In the genomic region with DNA sequence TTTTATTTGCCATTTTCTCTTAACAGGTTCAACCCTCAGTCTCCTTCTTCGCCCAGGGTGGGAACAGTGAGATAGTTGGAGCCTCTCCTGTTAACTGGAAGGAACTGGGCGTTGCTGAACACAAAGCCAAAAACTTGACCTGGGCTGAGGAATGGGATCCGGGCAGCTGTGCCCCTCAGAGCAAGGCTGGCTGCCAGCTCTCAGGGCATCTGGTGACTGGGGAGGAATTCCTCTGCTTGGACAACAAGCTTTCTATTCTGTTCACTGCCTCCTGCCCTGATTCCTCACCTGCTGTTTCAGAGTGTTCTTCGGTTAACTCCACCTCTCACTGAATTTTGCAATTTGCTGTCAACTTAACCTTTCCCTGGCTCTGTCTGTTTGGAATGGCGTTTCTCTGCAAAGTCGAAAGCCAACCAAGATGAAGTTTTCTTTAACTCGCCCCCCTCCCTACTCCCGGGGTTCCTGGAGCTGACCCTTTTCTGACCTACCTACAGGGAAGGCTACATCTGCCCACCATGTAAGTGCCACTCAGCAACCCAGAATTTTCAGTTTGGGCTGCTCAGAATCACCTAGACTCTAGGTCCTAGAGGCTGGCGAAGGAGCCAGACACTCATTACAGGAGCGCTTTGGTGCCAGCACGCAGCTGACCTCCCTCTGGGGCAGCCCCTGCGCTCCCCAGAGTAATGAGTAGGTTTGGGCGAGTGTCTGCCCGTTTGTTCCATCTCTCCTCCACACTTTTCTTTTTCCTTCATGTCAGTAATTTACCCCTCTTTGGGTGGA, we compare ENCODE assay signal across 8 mouse cellular contexts. TPM values are rescaled to one million over a fixed set of nuclear protein-coding genes. Genes with fewer than 3 reads are reported as not detected.
DNase-seq lines count a peak whose midpoint lies in the region; ATAC-seq and TF ChIP-seq lines count a peak whose summit lies in the region.

No protein-coding gene starts in this region.

- no peak for TF ChIP-seq EP300 in MEL (IDR thresholded peaks at IDR 0.05; ENCODE audit: low read depth in 1 of 2, low read length in 2 of 2)

- peaks cover 45% of the 10 kb centered on the region for H3K27me3 ChIP-seq in forebrain, embryonic 16.5 days (replicated peaks; ENCODE audit: control insufficient read depth, insufficient read depth, low read length)
- peaks cover 77% of the 10 kb centered on the region for H3K27me3 ChIP-seq in forebrain, embryonic 13.5 days
- peaks cover 5 to 14% of the 10 kb centered on the region in 2 experiments; a peak in 3 of 4 replicates for H3K27me3 ChIP-seq in MEL (ENCODE audit: control insufficient read depth in 1 of 2, insufficient read depth in 2 of 2, low read length in 2 of 2)
- H3K27me3 ChIP-seq in kidney, embryonic 15.5 days, result peaks cover 67% of the 10 kb centered on the region
- H3K27me3 ChIP-seq in lung, embryonic 16.5 days (ENCODE audit: control insufficient read depth, insufficient read depth, low read depth, low read length), result peaks cover 18% of the 10 kb centered on the region

- H3K9me3 ChIP-seq in forebrain, embryonic 16.5 days (ENCODE audit: control insufficient read depth, low read length), result no peaks in the 10 kb centered on the region
- no peaks in the 10 kb centered on the region for H3K9me3 ChIP-seq in forebrain, embryonic 13.5 days (replicated peaks)
- H3K9me3 ChIP-seq in MEL (replicated peaks; ENCODE audit: insufficient read depth, low read length), result no peaks in the 10 kb centered on the region
- H3K9me3 ChIP-seq in kidney, embryonic 15.5 days (replicated peaks), result no peaks in the 10 kb centered on the region
- no peaks in the 10 kb centered on the region for H3K9me3 ChIP-seq in lung, embryonic 16.5 days (ENCODE audit: control insufficient read depth, low read length)

- no peak for TF ChIP-seq CTCF in MEL (IDR thresholded peaks at IDR 0.05 in 2 of 3, conservative IDR thresholded peaks at IDR 0.05 in 1 of 3; ENCODE audit: control insufficient read depth in 1 of 3, insufficient read depth in 1 of 3, low read depth in 2 of 3, low read length in 3 of 3, poor library complexity in 1 of 3, severe bottlenecking in 1 of 3)

- 15% methylated on average over 14 of the region's 14 CpGs for WGBS in forebrain, embryonic 16.5 days
- 19% methylated on average over 14 of the region's 14 CpGs for WGBS in forebrain, embryonic 13.5 days
- WGBS in kidney, embryonic 15.5 days, result 15% methylated on average over 14 of the region's 14 CpGs
- 10% methylated on average over 14 of the region's 14 CpGs for WGBS in lung, embryonic 16.5 days

- no peak overlapping the region for H3K4me3 ChIP-seq in forebrain, embryonic 16.5 days (replicated peaks; ENCODE audit: low read length)
- no peak overlapping the region for H3K4me3 ChIP-seq in forebrain, embryonic 13.5 days
- peak overlapping the region; percentile 40 to 53 for H3K4me3 ChIP-seq in MEL (ENCODE audit: control insufficient read depth in 1 of 2, insufficient read depth in 1 of 2, low read depth in 2 of 2, low read length in 2 of 2)
- H3K4me3 ChIP-seq in kidney, embryonic 15.5 days (replicated peaks), result peak overlapping the region; percentile 23
- H3K4me3 ChIP-seq in lung, embryonic 16.5 days (ENCODE audit: low read length), result peak overlapping the region; percentile 9; the same call in 1 of the 2 replicates

- no peak for ATAC-seq in forebrain, embryonic 16.5 days
- ATAC-seq in forebrain, embryonic 13.5 days, result no peak
- ATAC-seq in kidney, embryonic 15.5 days (replicated peaks; ENCODE audit: low FRiP score), result no peak
- no peak for ATAC-seq in lung, embryonic 16.5 days (ENCODE audit: low read depth)

- H3K36me3 ChIP-seq in forebrain, embryonic 16.5 days (ENCODE audit: control insufficient read depth, insufficient read depth), result no peaks in the 10 kb centered on the region
- no peaks in the 10 kb centered on the region for H3K36me3 ChIP-seq in forebrain, embryonic 13.5 days (ENCODE audit: poor library complexity, severe bottlenecking)
- peaks cover 0 to 17% of the 10 kb centered on the region in 2 experiments; a peak in 2 of 4 replicates for H3K36me3 ChIP-seq in MEL (ENCODE audit: control insufficient read depth in 1 of 2, insufficient read depth in 2 of 2, low read length in 2 of 2)
- H3K36me3 ChIP-seq in kidney, embryonic 15.5 days, result no peaks in the 10 kb centered on the region
- H3K36me3 ChIP-seq in lung, embryonic 16.5 days (ENCODE audit: control insufficient read depth, insufficient read depth, low read length), result 0 out of 2 replicates have a peak, but pooled peaks cover 2% of the 10 kb centered on the region

- no peak for TF ChIP-seq POLR2A in MEL (IDR thresholded peaks at IDR 0.05; ENCODE audit: control insufficient read depth in 1 of 2, insufficient read depth in 1 of 2, low read depth in 1 of 2, low read length in 2 of 2, poor library complexity in 1 of 2)

- no peak for TF ChIP-seq RAD21 in MEL (IDR thresholded peaks at IDR 0.05; ENCODE audit: low read depth, low read length)

- peak overlapping the region; percentile 6; the same call in 1 of the 2 replicates for H3K4me2 ChIP-seq in forebrain, embryonic 16.5 days (ENCODE audit: low read length)
- H3K4me2 ChIP-seq in forebrain, embryonic 13.5 days, result no peak overlapping the region
- H3K4me2 ChIP-seq in kidney, embryonic 15.5 days, result peak overlapping the region; percentile 49
- peak overlapping the region; percentile 36 for H3K4me2 ChIP-seq in lung, embryonic 16.5 days (ENCODE audit: low read depth, low read length)

- no peak overlapping the region for H3K27ac ChIP-seq in forebrain, embryonic 16.5 days (ENCODE audit: low read length)
- no peak overlapping the region for H3K27ac ChIP-seq in forebrain, embryonic 13.5 days
- peak overlapping the region; percentile 72 for H3K27ac ChIP-seq in MEL (ENCODE audit: control insufficient read depth, low read depth, low read length)
- peak overlapping the region; percentile 66 for H3K27ac ChIP-seq in kidney, embryonic 15.5 days
- peak overlapping the region; percentile 41 for H3K27ac ChIP-seq in lung, embryonic 16.5 days (ENCODE audit: low read length)

- peak; percentile 20 for DNase-seq in MEL (ENCODE audit: low read depth, low spot score)
- no peak for DNase-seq in layer of hippocampus, adult 11-12 months (ENCODE audit: low spot score)
- DNase-seq in thymus, postnatal 36 days, result no peak
- DNase-seq in thymus, postnatal 4 days, result no peak

- H3K9ac ChIP-seq in forebrain, embryonic 16.5 days (replicated peaks; ENCODE audit: low read depth, low read length), result no peak overlapping the region
- H3K9ac ChIP-seq in forebrain, embryonic 13.5 days, result no peak overlapping the region
- H3K9ac ChIP-seq in MEL (ENCODE audit: control insufficient read depth, low read depth, low read length, poor library complexity, severe bottlenecking), result peak overlapping the region; percentile 64
- H3K9ac ChIP-seq in kidney, embryonic 15.5 days, result no peak overlapping the region
- peak overlapping the region; percentile 28; the same call in 1 of the 2 replicates for H3K9ac ChIP-seq in lung, embryonic 16.5 days (ENCODE audit: low read length)

- H3K79me2 ChIP-seq in MEL (ENCODE audit: control insufficient read depth, insufficient read depth, low read length, poor library complexity), result no peaks in the 10 kb centered on the region

- H3K4me1 ChIP-seq in forebrain, embryonic 16.5 days (replicated peaks; ENCODE audit: control insufficient read depth, insufficient read depth, low read length), result no peaks in the 10 kb centered on the region
- H3K4me1 ChIP-seq in forebrain, embryonic 13.5 days, result 0 out of 2 replicates have a peak, but pooled peaks cover 3% of the 10 kb centered on the region
- H3K4me1 ChIP-seq in MEL (ENCODE audit: control insufficient read depth in 1 of 2, insufficient read depth in 2 of 2, low read length in 2 of 2), result peaks cover 2 to 23% of the 10 kb centered on the region in 2 experiments
- H3K4me1 ChIP-seq in kidney, embryonic 15.5 days, result peaks cover 42% of the 10 kb centered on the region
- H3K4me1 ChIP-seq in lung, embryonic 16.5 days (replicated peaks; ENCODE audit: control insufficient read depth, insufficient read depth, low read length), result peaks cover 8% of the 10 kb centered on the region; the same call in 1 of the 2 replicates

RNA-seq across cellular contexts. Expression of gene Mpzl2, which starts 0.7 kb away (rescaled TPM):
- polyA plus RNA-seq in forebrain, embryonic 16.5 days (2015; fragmentation: Nextera tagmentation; extraction: Ambion mirVana), result 0.38 and 0.96 TPM in 2 replicates
- polyA plus RNA-seq in forebrain, embryonic 13.5 days (2015; fragmentation: Nextera tagmentation; extraction: Ambion mirVana), result 0.11 TPM in 1 of 2 replicates, not detected in the other
- total RNA-seq in MEL (2012; rRNA removed), result 0.08 and 0.16 TPM in 2 replicates
- under 1 TPM in 1 of 2 experiments, not detected in 1; 0.39 TPM for polyA plus RNA-seq in MEL (2012; ENCODE audit: insufficient read depth in 1 of 2, insufficient read length in 2 of 2, low read depth in 1 of 2, low replicate concordance in 2 of 2, missing spikeins in 1 of 2)
- polyA plus RNA-seq in kidney, embryonic 15.5 days (2015; fragmentation: Nextera tagmentation; extraction: Ambion mirVana), result 17.9 and 20.5 TPM in 2 replicates
- polyA plus RNA-seq in lung, embryonic 16.5 days (2015; fragmentation: Nextera tagmentation; extraction: Ambion mirVana), result 14.2 and 15.9 TPM in 2 replicates

RNA-seq across cellular contexts. Expression of gene Mpzl3, which starts 14.7 kb away (rescaled TPM):
- polyA plus RNA-seq in forebrain, embryonic 16.5 days (2015; fragmentation: Nextera tagmentation; extraction: Ambion mirVana), result 1.0 and 1.2 TPM in 2 replicates
- polyA plus RNA-seq in forebrain, embryonic 13.5 days (2015; fragmentation: Nextera tagmentation; extraction: Ambion mirVana), result 1.3 and 1.9 TPM in 2 replicates
- not detected in 2 replicates for total RNA-seq in MEL (2012; rRNA removed)
- not detected for polyA plus RNA-seq in MEL (2012; ENCODE audit: insufficient read depth in 1 of 2, insufficient read length in 2 of 2, low read depth in 1 of 2, low replicate concordance in 2 of 2, missing spikeins in 1 of 2)
- 2.7 and 3.0 TPM in 2 replicates for polyA plus RNA-seq in kidney, embryonic 15.5 days (2015; fragmentation: Nextera tagmentation; extraction: Ambion mirVana)
- 2.2 and 3.0 TPM in 2 replicates for polyA plus RNA-seq in lung, embryonic 16.5 days (2015; fragmentation: Nextera tagmentation; extraction: Ambion mirVana)

RNA-seq across cellular contexts. Expression of gene Cd3e, which starts 30.8 kb away (rescaled TPM):
- not detected in 2 replicates for polyA plus RNA-seq in forebrain, embryonic 16.5 days (2015; fragmentation: Nextera tagmentation; extraction: Ambion mirVana)
- not detected in 2 replicates for polyA plus RNA-seq in forebrain, embryonic 13.5 days (2015; fragmentation: Nextera tagmentation; extraction: Ambion mirVana)
- not detected in 2 replicates for total RNA-seq in MEL (2012; rRNA removed)
- not detected for polyA plus RNA-seq in MEL (2012; ENCODE audit: insufficient read depth in 1 of 2, insufficient read length in 2 of 2, low read depth in 1 of 2, low replicate concordance in 2 of 2, missing spikeins in 1 of 2)
- 0.28 TPM in 1 of 2 replicates, not detected in the other for polyA plus RNA-seq in kidney, embryonic 15.5 days (2015; fragmentation: Nextera tagmentation; extraction: Ambion mirVana)
- 5.5 and 9.4 TPM in 2 replicates for polyA plus RNA-seq in lung, embryonic 16.5 days (2015; fragmentation: Nextera tagmentation; extraction: Ambion mirVana)

RNA-seq across cellular contexts. Expression of gene Jaml, which starts 38.7 kb away (rescaled TPM):
- 0.34 and 0.61 TPM in 2 replicates for polyA plus RNA-seq in forebrain, embryonic 16.5 days (2015; fragmentation: Nextera tagmentation; extraction: Ambion mirVana)
- not detected in 2 replicates for polyA plus RNA-seq in forebrain, embryonic 13.5 days (2015; fragmentation: Nextera tagmentation; extraction: Ambion mirVana)
- not detected in 2 replicates for total RNA-seq in MEL (2012; rRNA removed)
- not detected for polyA plus RNA-seq in MEL (2012; ENCODE audit: insufficient read depth in 1 of 2, insufficient read length in 2 of 2, low read depth in 1 of 2, low replicate concordance in 2 of 2, missing spikeins in 1 of 2)
- polyA plus RNA-seq in kidney, embryonic 15.5 days (2015; fragmentation: Nextera tagmentation; extraction: Ambion mirVana), result 0.19 and 0.42 TPM in 2 replicates
- 0.45 and 0.60 TPM in 2 replicates for polyA plus RNA-seq in lung, embryonic 16.5 days (2015; fragmentation: Nextera tagmentation; extraction: Ambion mirVana)

RNA-seq across cellular contexts. Expression of gene Cd3d, which starts 58.7 kb away (rescaled TPM):
- not detected in 2 replicates for polyA plus RNA-seq in forebrain, embryonic 16.5 days (2015; fragmentation: Nextera tagmentation; extraction: Ambion mirVana)
- not detected in 2 replicates for polyA plus RNA-seq in forebrain, embryonic 13.5 days (2015; fragmentation: Nextera tagmentation; extraction: Ambion mirVana)
- 0.10 TPM in 1 of 2 replicates, not detected in the other for total RNA-seq in MEL (2012; rRNA removed)
- not detected for polyA plus RNA-seq in MEL (2012; ENCODE audit: insufficient read depth in 1 of 2, insufficient read length in 2 of 2, low read depth in 1 of 2, low replicate concordance in 2 of 2, missing spikeins in 1 of 2)
- polyA plus RNA-seq in kidney, embryonic 15.5 days (2015; fragmentation: Nextera tagmentation; extraction: Ambion mirVana), result not detected in 2 replicates
- polyA plus RNA-seq in lung, embryonic 16.5 days (2015; fragmentation: Nextera tagmentation; extraction: Ambion mirVana), result 2.4 and 6.5 TPM in 2 replicates

Comparison
In these comparisons a context has a peak if more than half of its experiments do, and no peak if none do; other contexts are left out.
1. H3K27ac ChIP-seq: peak in MEL (single experiment), kidney, embryonic 15.5 days (single experiment) and lung, embryonic 16.5 days (single experiment); none in forebrain, embryonic 16.5 days (single experiment) and forebrain, embryonic 13.5 days (single experiment).
2. H3K4me3 ChIP-seq: peak in MEL (2 of 2), kidney, embryonic 15.5 days (single experiment) and lung, embryonic 16.5 days (single experiment); none in forebrain, embryonic 16.5 days (single experiment) and forebrain, embryonic 13.5 days (single experiment).
3. H3K9ac ChIP-seq: peak in MEL (single experiment) and lung, embryonic 16.5 days (single experiment); none in forebrain, embryonic 16.5 days (single experiment), forebrain, embryonic 13.5 days (single experiment) and kidney, embryonic 15.5 days (single experiment).